Mouse (Mus musculus): Measurements from ENCODE around the gene Cacna1e. TPM values are rescaled to one million over a fixed set of nuclear protein-coding genes. Genes with fewer than 3 reads are reported as not detected.
A peak's percentile ranks its signal among the peaks of the same experiment; 100 is the strongest.

The Cacna1e gene
- polyA plus RNA-seq (2014; fragmentation: Nextera tagmentation; extraction: Ambion mirVana): 0.23 and 0.25 TPM in 2 replicates

DNA sequence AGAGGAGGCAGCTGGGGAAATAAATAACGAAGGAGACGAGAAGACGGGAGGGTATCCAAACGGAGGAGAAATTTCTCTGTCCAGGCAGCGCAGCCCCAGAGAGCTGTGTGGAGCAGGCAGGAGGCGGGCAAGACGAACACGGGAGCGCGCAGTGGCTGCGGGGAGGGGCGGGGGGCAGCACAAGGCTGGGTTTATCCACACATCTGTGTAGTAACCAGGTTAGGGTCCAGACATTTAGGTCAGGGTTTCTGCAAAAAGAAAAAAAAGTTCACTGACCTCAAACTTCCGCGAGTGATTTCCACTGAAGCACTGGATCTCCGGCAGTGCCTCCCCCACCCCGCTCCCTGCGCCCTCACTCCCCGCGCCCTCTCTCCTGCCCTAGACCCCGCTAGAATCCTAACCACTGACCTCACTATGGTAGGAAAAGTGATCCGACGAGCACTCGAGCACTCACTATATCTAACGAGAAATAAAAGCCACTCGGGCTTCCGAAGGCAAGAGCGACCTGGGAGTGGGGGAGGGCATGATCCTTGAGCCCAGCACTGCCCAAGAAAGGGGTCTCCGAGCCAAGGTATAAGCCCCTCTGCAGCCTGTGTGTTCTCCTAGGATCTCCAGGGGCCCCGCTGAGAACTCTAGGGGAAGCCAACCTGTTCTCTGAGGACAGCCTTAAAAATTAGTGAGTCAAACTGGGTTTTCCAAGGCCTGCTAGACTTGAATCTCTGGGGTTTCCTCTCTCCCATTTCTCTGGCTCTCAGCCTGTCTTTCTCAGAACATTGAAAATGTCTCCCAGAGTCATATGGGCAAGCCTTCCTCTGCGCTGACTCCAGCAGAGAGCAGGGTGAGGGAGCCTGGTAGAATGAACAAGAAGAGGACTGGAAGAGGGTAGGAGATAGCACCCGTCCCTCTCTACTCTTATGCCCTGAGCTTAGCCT lies at the start of gene Cacna1e:
TSS of gene Cacna1e (minus strand) at position 227 of the 932 bp plus-strand sequence.
- no peak within 1 kb of the TSS for H3K27ac ChIP-seq (ENCODE audit: low read depth)
- H3K9ac ChIP-seq: peak within 1 kb of the TSS; percentile 30; the same call in 1 of the 2 replicates
- H3K4me3 ChIP-seq (ENCODE audit: low read depth, low read length): peak within 1 kb of the TSS; percentile 38
- no peak for TF ChIP-seq CTCF (IDR thresholded peaks at IDR 0.05; ENCODE audit: low read depth)
- no peaks in the 10 kb centered on the region for H3K36me3 ChIP-seq (ENCODE audit: insufficient read depth)
- 10% methylated on average over 31 of the region's 31 CpGs for WGBS
- peaks cover 35% of the 10 kb centered on the region for H3K27me3 ChIP-seq (ENCODE audit: insufficient read depth, low read length)
- no peaks in the 10 kb centered on the region for H3K9me3 ChIP-seq (ENCODE audit: low read depth, low read length)
- DNase-seq (peak; percentile 49), ATAC-seq (ENCODE audit: insufficient read depth) (peak; percentile 73; the same call in 1 of the 2 replicates)
- H3K4me2 ChIP-seq: peak within 1 kb of the TSS; percentile 74
- H3K4me1 ChIP-seq (ENCODE audit: insufficient read depth): no peaks in the 10 kb centered on the region

DNA sequence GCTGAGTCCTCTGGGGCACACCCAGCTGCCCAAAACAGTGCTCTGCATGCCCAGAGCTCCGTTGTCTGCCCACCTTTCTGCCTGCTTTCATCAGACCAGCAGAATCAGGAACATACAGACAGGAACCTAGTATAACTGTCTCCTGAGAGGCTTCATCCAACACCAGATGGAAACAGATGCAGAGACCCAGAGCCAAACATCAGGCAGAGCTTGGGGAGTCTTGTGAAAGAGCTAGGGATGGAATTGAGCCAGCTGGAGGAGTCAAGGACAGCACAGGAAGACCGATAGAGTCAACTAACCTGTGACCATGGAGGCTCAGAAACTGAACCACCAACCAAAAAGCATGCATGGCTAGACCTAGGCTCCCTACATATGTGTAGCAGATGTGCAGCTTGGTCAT lies 34.1 kb upstream of the Cacna1e start:
- Histone ChIP-seq H3K4me3 (ENCODE audit: low read depth, low read length) (no peak overlapping the region), H3K27me3 (ENCODE audit: insufficient read depth, low read length) (no peaks in the 10 kb centered on the region), H3K9me3 (ENCODE audit: low read depth, low read length) (no peaks in the 10 kb centered on the region), H3K4me2 (no peak overlapping the region), H3K27ac (ENCODE audit: low read depth) (no peak overlapping the region), H3K4me1 (ENCODE audit: insufficient read depth) (no peaks in the 10 kb centered on the region), H3K9ac (no peak overlapping the region), H3K36me3 (ENCODE audit: insufficient read depth) (no peaks in the 10 kb centered on the region)
- no peak for ATAC-seq (ENCODE audit: insufficient read depth)
- no peak for TF ChIP-seq CTCF (IDR thresholded peaks at IDR 0.05; ENCODE audit: low read depth)
- 63% methylated on average over 2 of the region's 2 CpGs for WGBS
- peak; percentile 31 for DNase-seq

DNA sequence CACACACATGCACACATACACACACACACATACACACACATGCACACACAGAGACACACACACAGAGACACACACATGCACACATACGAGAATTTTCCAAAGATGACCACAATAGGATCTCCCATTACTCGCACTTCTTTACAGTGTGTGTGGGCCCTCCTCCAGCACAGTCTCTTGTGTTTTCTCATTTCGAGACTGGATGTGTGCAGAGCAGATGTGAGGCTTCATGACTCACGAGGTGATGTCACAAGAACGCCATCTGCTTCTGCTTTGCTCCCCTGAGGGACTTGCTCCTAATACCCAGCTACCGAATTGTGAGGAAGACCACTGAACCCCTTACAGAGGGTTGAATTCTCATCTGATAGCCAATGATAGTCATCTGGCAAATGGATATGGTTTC lies 33.1 kb upstream of the Cacna1e start:
- H3K4me1 ChIP-seq (ENCODE audit: insufficient read depth): no peaks in the 10 kb centered on the region
- ATAC-seq (ENCODE audit: insufficient read depth) (peak; percentile 81; the same call in 1 of the 2 replicates), DNase-seq (peak; percentile 59)
- H3K4me3 ChIP-seq (ENCODE audit: low read depth, low read length): no peak overlapping the region
- no peak for TF ChIP-seq CTCF (IDR thresholded peaks at IDR 0.05; ENCODE audit: low read depth)
- H3K36me3 ChIP-seq (ENCODE audit: insufficient read depth): no peaks in the 10 kb centered on the region
- H3K27ac ChIP-seq (ENCODE audit: low read depth): no peak overlapping the region
- no peaks in the 10 kb centered on the region for H3K27me3 ChIP-seq (ENCODE audit: insufficient read depth, low read length)
- H3K9ac ChIP-seq: no peak overlapping the region
- 38% methylated on average over 6 of the region's 6 CpGs for WGBS
- H3K4me2 ChIP-seq: no peak overlapping the region
- H3K9me3 ChIP-seq (ENCODE audit: low read depth, low read length): no peaks in the 10 kb centered on the region

DNA sequence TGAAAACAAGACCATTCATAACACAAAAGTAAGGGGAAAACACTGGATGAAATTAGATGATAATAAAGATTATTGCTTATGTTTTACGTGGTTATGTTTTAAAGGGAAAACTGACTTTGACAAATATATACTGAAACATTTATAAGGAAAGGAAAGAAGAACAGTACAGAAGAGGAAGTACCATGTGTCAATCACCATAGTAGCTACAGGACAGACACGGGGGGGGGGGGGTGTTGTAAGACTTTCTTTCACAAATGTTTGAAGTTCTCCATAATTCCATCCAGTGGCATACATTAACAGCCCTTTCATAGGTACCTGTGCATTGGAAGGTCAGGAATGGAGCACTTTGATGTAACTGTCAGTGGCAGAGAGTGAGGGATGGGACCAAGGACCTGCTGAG lies 25.3 kb upstream of the Cacna1e start:
- no peak overlapping the region for H3K4me3 ChIP-seq (ENCODE audit: low read depth, low read length)
- no peak overlapping the region for H3K4me2 ChIP-seq
- no peak for ATAC-seq (ENCODE audit: insufficient read depth)
- 73% methylated on average over 2 of the region's 2 CpGs for WGBS
- H3K4me1 ChIP-seq (ENCODE audit: insufficient read depth): no peaks in the 10 kb centered on the region
- no peaks in the 10 kb centered on the region for H3K27me3 ChIP-seq (ENCODE audit: insufficient read depth, low read length)
- no peaks in the 10 kb centered on the region for H3K36me3 ChIP-seq (ENCODE audit: insufficient read depth)
- no peak overlapping the region for H3K9ac ChIP-seq
- no peak for DNase-seq
- H3K9me3 ChIP-seq (ENCODE audit: low read depth, low read length): no peaks in the 10 kb centered on the region
- no peak overlapping the region for H3K27ac ChIP-seq (ENCODE audit: low read depth)
- TF ChIP-seq CTCF (IDR thresholded peaks at IDR 0.05; ENCODE audit: low read depth): no peak

DNA sequence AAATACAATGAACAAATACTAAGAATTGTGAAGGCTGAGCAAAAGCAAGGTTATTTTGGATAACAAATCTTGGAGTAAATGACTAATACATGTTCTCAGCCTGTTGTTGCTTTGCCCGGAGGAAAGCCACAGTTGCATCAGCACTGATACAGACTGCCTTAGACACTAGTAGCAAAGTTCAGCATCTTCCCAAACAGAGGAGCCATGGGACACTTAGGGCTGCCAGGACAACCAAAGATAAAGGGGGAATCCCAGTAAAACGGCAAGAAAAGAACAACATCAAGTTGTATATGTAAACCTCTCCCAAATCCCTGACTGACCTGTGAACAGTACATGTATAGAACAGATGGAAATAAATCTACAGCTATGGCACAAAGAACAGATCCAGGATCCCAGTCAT lies 13.1 kb upstream of the Cacna1e start:
- DNase-seq: no peak
- H3K4me3 ChIP-seq (ENCODE audit: low read depth, low read length): no peak overlapping the region
- no peaks in the 10 kb centered on the region for H3K36me3 ChIP-seq (ENCODE audit: insufficient read depth)
- no peaks in the 10 kb centered on the region for H3K9me3 ChIP-seq (ENCODE audit: low read depth, low read length)
- 81% methylated on average over 2 of the region's 2 CpGs for WGBS
- H3K27ac ChIP-seq (ENCODE audit: low read depth): no peak overlapping the region
- H3K4me1 ChIP-seq (ENCODE audit: insufficient read depth): no peaks in the 10 kb centered on the region
- no peak for TF ChIP-seq CTCF (IDR thresholded peaks at IDR 0.05; ENCODE audit: low read depth)
- H3K9ac ChIP-seq: no peak overlapping the region
- ATAC-seq (ENCODE audit: insufficient read depth): no peak
- H3K4me2 ChIP-seq: no peak overlapping the region
- H3K27me3 ChIP-seq (ENCODE audit: insufficient read depth, low read length): no peaks in the 10 kb centered on the region

DNA sequence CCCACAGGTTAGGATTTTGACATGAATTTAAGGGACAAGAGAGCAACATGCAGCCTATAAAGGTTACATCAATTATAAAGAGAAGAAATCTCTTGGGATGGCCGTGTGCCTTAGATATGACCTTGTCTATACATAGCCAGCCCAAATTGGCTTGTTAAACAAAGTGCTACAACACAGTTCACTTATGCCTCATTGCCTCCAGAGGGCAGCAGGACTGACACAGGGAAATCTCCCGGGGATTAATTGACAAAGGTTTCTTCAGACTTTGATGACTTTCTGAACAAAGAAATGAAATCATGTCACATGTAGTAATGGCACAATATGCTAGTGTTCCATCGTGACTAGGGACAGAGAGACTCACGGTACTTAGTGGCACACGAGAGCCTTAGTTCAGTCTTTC lies 5.9 kb upstream of the Cacna1e start:
- ATAC-seq (ENCODE audit: insufficient read depth) (no peak), DNase-seq (no peak)
- Histone ChIP-seq H3K4me3 (ENCODE audit: low read depth, low read length) (no peak overlapping the region), H3K4me2 (no peak overlapping the region), H3K9ac (no peak overlapping the region), H3K27ac (ENCODE audit: low read depth) (no peak overlapping the region), H3K4me1 (ENCODE audit: insufficient read depth) (no peaks in the 10 kb centered on the region), H3K36me3 (ENCODE audit: insufficient read depth) (no peaks in the 10 kb centered on the region), H3K9me3 (ENCODE audit: low read depth, low read length) (no peaks in the 10 kb centered on the region), H3K27me3 (ENCODE audit: insufficient read depth, low read length) (peaks cover 8% of the 10 kb centered on the region; the same call in 1 of the 2 replicates)
- TF ChIP-seq CTCF (IDR thresholded peaks at IDR 0.05; ENCODE audit: low read depth): 0 out of 2 replicates have a peak, but pooled peaks have one; percentile 17
- WGBS: 70% methylated on average over 5 of the region's 5 CpGs

DNA sequence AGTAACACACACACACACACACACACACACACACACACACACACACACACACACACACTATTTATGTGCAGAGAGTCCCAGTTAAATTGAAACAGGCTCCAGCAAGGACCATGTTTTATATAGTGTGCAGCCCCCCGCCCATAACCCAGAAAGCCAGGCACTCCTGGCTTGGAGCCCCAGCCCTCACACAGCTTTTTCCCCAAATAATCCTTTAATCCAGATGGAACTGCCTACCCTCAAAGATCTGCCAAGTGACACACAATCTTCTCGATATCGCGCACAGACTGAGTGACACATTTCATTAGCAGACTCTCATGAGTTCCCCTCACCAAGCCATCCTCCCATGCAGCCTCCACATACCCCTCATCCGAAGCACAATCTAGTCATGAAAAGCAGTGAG lies 4.2 kb upstream of the Cacna1e start:
- H3K9me3 ChIP-seq (ENCODE audit: low read depth, low read length): no peaks in the 10 kb centered on the region
- no peak overlapping the region for H3K4me2 ChIP-seq
- no peak for TF ChIP-seq CTCF (IDR thresholded peaks at IDR 0.05; ENCODE audit: low read depth)
- no peak overlapping the region for H3K9ac ChIP-seq
- 77% methylated on average over 5 of the region's 5 CpGs for WGBS
- ATAC-seq (ENCODE audit: insufficient read depth) (no peak), DNase-seq (no peak)
- H3K36me3 ChIP-seq (ENCODE audit: insufficient read depth): no peaks in the 10 kb centered on the region
- H3K27ac ChIP-seq (ENCODE audit: low read depth): no peak overlapping the region
- H3K27me3 ChIP-seq (ENCODE audit: insufficient read depth, low read length): peaks cover 23% of the 10 kb centered on the region
- no peak overlapping the region for H3K4me3 ChIP-seq (ENCODE audit: low read depth, low read length)
- H3K4me1 ChIP-seq (ENCODE audit: insufficient read depth): no peaks in the 10 kb centered on the region

Data from lung, embryonic 14.5 days (tissue).